In the genomic region with DNA sequence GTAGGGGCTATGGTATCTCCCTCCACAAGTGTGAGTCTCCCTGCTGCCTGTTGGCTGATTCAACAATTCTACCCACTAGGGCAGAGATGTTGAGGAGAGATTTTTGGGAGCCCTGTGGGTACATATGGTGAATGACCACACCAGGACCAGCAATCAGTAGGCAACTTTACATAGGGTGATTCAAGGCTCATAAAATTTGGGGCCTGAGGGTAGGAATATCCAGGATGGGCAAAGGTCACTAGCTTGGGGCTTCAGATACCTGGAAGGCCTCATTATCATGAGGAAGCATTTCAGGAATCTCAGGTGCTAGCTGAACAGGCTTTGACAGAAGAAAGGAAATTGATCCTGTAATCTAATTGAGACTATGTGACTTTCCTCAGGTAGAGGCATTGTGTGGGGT, we compare ENCODE assay signal across 33 mouse cellular contexts.
"Had no signal": no experiment of that assay in that cellular context is flagged by ENCODE, and none has a peak within 500 bp of the region (broad histone marks: within the 10 kb centered on the region; RNA-seq: fewer than 3 reads in every experiment).

No protein-coding gene starts in this region.

- H3K27me3 ChIP-seq: heart, embryonic 12.5 days; heart, embryonic 13.5 days; heart, embryonic 15.5 days; hindbrain, embryonic 12.5 days; hindbrain, embryonic 13.5 days; hindbrain, embryonic 15.5 days; kidney, embryonic 15.5 days had no signal

- H3K36me3 ChIP-seq: heart, embryonic 10.5 days; heart, embryonic 12.5 days; heart, embryonic 13.5 days; heart, embryonic 15.5 days; hindbrain, embryonic 10.5 days; hindbrain, embryonic 12.5 days; hindbrain, embryonic 13.5 days; hindbrain, embryonic 15.5 days; kidney, embryonic 15.5 days had no signal

- DNase-seq: heart, postnatal 10 days; heart, postnatal 14 days; heart, postnatal 36 days; heart, postnatal 4 days; kidney, adult 11 months; kidney, adult 18-20 months; kidney, adult 2 months; kidney, adult 8-10 months; kidney, adult 9 months; kidney, postnatal 10 days; kidney, postnatal 14 days; kidney, postnatal 25 days; kidney, postnatal 36 days; kidney, postnatal 4 days; layer of hippocampus, adult 9-11 months; layer of hippocampus, postnatal 36 days had no signal

- ATAC-seq: hindbrain, embryonic 16.5 days; hindbrain, postnatal 0 days; inflammation-experienced regulatory T-cells, adult 6 months had no signal

- H3K9me3 ChIP-seq: heart, embryonic 10.5 days; heart, embryonic 12.5 days; heart, embryonic 15.5 days; hindbrain, embryonic 10.5 days; hindbrain, embryonic 12.5 days; hindbrain, embryonic 13.5 days; hindbrain, embryonic 15.5 days; kidney, embryonic 15.5 days had no signal

- H3K4me3 ChIP-seq: heart, embryonic 10.5 days; heart, embryonic 12.5 days; heart, embryonic 13.5 days; heart, embryonic 15.5 days; hindbrain, embryonic 10.5 days; hindbrain, embryonic 12.5 days; hindbrain, embryonic 13.5 days; hindbrain, embryonic 15.5 days; kidney, embryonic 15.5 days; layer of hippocampus, adult 2 months; left cerebral cortex, adult 2 months had no signal

- H3K4me1 ChIP-seq: heart, embryonic 10.5 days; heart, embryonic 12.5 days; heart, embryonic 13.5 days; heart, embryonic 15.5 days; hindbrain, embryonic 10.5 days; hindbrain, embryonic 12.5 days; hindbrain, embryonic 13.5 days; hindbrain, embryonic 15.5 days; kidney, embryonic 15.5 days had no signal

- H3K9ac ChIP-seq: heart, embryonic 12.5 days; heart, embryonic 13.5 days; heart, embryonic 15.5 days; hindbrain, embryonic 12.5 days; hindbrain, embryonic 13.5 days; hindbrain, embryonic 14.5 days; hindbrain, embryonic 15.5 days; kidney, embryonic 15.5 days had no signal

- H3K4me2 ChIP-seq: heart, embryonic 11.5 days; heart, embryonic 12.5 days; heart, embryonic 13.5 days; heart, embryonic 15.5 days; hindbrain, embryonic 12.5 days; hindbrain, embryonic 13.5 days; hindbrain, embryonic 14.5 days; hindbrain, embryonic 15.5 days; kidney, embryonic 15.5 days had no signal

- H3K27ac ChIP-seq: heart, embryonic 10.5 days; heart, embryonic 13.5 days; heart, embryonic 15.5 days; hindbrain, embryonic 10.5 days; hindbrain, embryonic 12.5 days; hindbrain, embryonic 13.5 days; hindbrain, embryonic 14.5 days; hindbrain, embryonic 15.5 days; hindbrain, postnatal 0 days; kidney, embryonic 15.5 days; kidney, postnatal 0 days; layer of hippocampus, adult 2 months; left cerebral cortex, adult 2 months had no signal
